In the genomic region with DNA sequence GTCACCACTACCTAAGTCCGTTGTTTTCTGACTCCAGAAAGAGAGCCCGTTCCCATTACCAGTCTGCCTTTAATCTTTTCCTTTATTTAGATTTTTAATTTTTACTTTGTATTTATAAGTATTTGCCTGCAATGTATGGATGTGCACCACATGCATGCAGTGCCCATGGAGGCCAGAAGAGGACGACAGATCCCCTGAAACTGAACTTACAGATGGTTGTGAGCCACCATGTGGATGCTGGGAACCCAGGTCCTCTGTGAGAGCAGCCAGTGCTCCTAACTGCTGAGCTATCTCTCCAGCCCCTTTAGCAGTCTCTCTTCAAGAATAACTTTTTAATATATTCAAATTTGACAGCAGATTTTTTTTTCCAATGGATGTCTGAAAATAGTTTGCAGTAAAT, we compare ENCODE assay signal across 28 mouse cellular contexts.
DNase-seq lines count a peak whose midpoint lies in the region; ATAC-seq and TF ChIP-seq lines count a peak whose summit lies in the region.
"Had no signal": no experiment of that assay in that cellular context is flagged by ENCODE, and none has a peak within 500 bp of the region (broad histone marks: within the 10 kb centered on the region; RNA-seq: fewer than 3 reads in every experiment).

No protein-coding gene starts in this region.

- H3K9ac ChIP-seq in heart, adult 2 months (ENCODE audit: low read depth, low read length), result no peak overlapping the region
- no peak overlapping the region for H3K9ac ChIP-seq in ES-E14 (ENCODE audit: insufficient read depth, low read depth, low read length, poor library complexity, severe bottlenecking)
- H3K9ac ChIP-seq in stomach, postnatal 0 days (ENCODE audit: low read length), result no peak overlapping the region
- H3K9ac ChIP-seq: embryonic facial prominence, embryonic 13.5 days; heart, embryonic 12.5 days; hindbrain, embryonic 15.5 days; liver, embryonic 14.5 days; lung, embryonic 14.5 days; midbrain, embryonic 15.5 days; neural tube, embryonic 12.5 days had no signal

- TF ChIP-seq POLR2A in heart, adult 2 months (IDR thresholded peaks at IDR 0.05; ENCODE audit: insufficient read depth, low read depth, low read length), result no peak

- no peak overlapping the region for H3K4me3 ChIP-seq in heart, adult 2 months
- no peak overlapping the region for H3K4me3 ChIP-seq in left cerebral cortex, adult 2 months
- H3K4me3 ChIP-seq in ES-E14 (ENCODE audit: insufficient read depth in 1 of 2, low read depth in 1 of 2, low read length in 2 of 2, poor library complexity in 1 of 2, severe bottlenecking in 1 of 2), result no peak overlapping the region
- no peak overlapping the region for H3K4me3 ChIP-seq in stomach, postnatal 0 days (ENCODE audit: low read depth, low read length)
- H3K4me3 ChIP-seq: embryonic facial prominence, embryonic 13.5 days; forebrain, embryonic 10.5 days; heart, embryonic 12.5 days; hindbrain, embryonic 15.5 days; midbrain, embryonic 15.5 days; neural tube, embryonic 12.5 days had no signal

- WGBS in heart, adult 2 months, result 94% methylated on average over 3 of the region's 3 CpGs
- WGBS in stomach, postnatal 0 days, result 90% methylated on average over 3 of the region's 3 CpGs

- in situ Hi-C loops in ES-E14 (cut with MboI; ENCODE audit: low sequenced_read_pairs in 2 of 2, unreplicated experiment in 2 of 2), result no loop called here

- TF ChIP-seq EP300 in heart, adult 2 months (IDR thresholded peaks at IDR 0.05; ENCODE audit: insufficient read depth, low read depth, low read length), result no peak
- TF ChIP-seq EP300 in stomach, postnatal 0 days (optimal IDR thresholded peaks at IDR 0.05), result no peak

- no peaks in the 10 kb centered on the region for H3K9me3 ChIP-seq in ES-E14 (ENCODE audit: control insufficient read depth, insufficient read depth, low read depth, low read length)
- no peaks in the 10 kb centered on the region for H3K9me3 ChIP-seq in stomach, postnatal 0 days (ENCODE audit: control insufficient read depth, low read length)
- H3K9me3 ChIP-seq: embryonic facial prominence, embryonic 13.5 days; forebrain, embryonic 10.5 days; hindbrain, embryonic 15.5 days; midbrain, embryonic 15.5 days had no signal

- H3K79me2 ChIP-seq in heart, adult 2 months (replicated peaks; ENCODE audit: control insufficient read depth, insufficient read depth, low read length), result no peaks in the 10 kb centered on the region

- TF ChIP-seq CTCF in heart, adult 2 months (IDR thresholded peaks at IDR 0.05), result peak; percentile 41
- TF ChIP-seq CTCF in left cerebral cortex, adult 2 months (IDR thresholded peaks at IDR 0.05), result peak; percentile 35
- peak; percentile 26 for TF ChIP-seq CTCF in stomach, postnatal 0 days (IDR thresholded peaks at IDR 0.05; ENCODE audit: low read depth)

- peaks cover 2% of the 10 kb centered on the region; the same call in 1 of the 2 replicates for H3K4me1 ChIP-seq in heart, adult 2 months (ENCODE audit: control insufficient read depth, insufficient read depth, low read length)
- H3K4me1 ChIP-seq in ES-E14 (ENCODE audit: control insufficient read depth in 2 of 2, insufficient read depth in 2 of 2, low read length in 2 of 2, poor library complexity in 1 of 2), result no peaks in the 10 kb centered on the region
- H3K4me1 ChIP-seq in stomach, postnatal 0 days (replicated peaks; ENCODE audit: control insufficient read depth, insufficient read depth), result no peaks in the 10 kb centered on the region
- H3K4me1 ChIP-seq: forebrain, embryonic 10.5 days; hindbrain, embryonic 15.5 days; midbrain, embryonic 15.5 days; neural tube, embryonic 12.5 days had no signal

- DNase-seq in heart, adult 2 months, result no peak
- no peak for DNase-seq in heart, adult 8-10 months (ENCODE audit: low spot score)
- no peak for DNase-seq in left cerebral cortex, adult 2 months (ENCODE audit: extremely low spot score in 1 of 2, low spot score in 2 of 2)
- DNase-seq in left cerebral cortex, adult 8-10 months (ENCODE audit: low spot score in 2 of 2), result no peak
- no peak for DNase-seq in ES-E14 (ENCODE audit: low read depth, low spot score)
- DNase-seq in stomach, postnatal 0 days (ENCODE audit: low spot score), result no peak
- DNase-seq in cerebellum, adult 11 months, result no peak
- DNase-seq: adrenal gland, adult 8-10 months; cerebellum, postnatal 10 days; gastrocnemius, postnatal 14 days; kidney, adult 9 months; kidney, postnatal 14 days; layer of hippocampus, postnatal 36 days; liver; lung, embryonic 14.5 days; lung, postnatal 14 days; right cerebral cortex, postnatal 4 days; thymus, adult 2 months; thymus, postnatal 36 days had no signal

- H3K27ac ChIP-seq in heart, adult 2 months, result no peak overlapping the region
- no peak overlapping the region for H3K27ac ChIP-seq in left cerebral cortex, adult 2 months
- no peak overlapping the region for H3K27ac ChIP-seq in ES-E14 (ENCODE audit: insufficient read depth, low read depth, low read length, poor library complexity, severe bottlenecking)
- no peak overlapping the region for H3K27ac ChIP-seq in stomach, postnatal 0 days (replicated peaks)
- H3K27ac ChIP-seq: embryonic facial prominence, embryonic 13.5 days; forebrain, embryonic 10.5 days; hindbrain, embryonic 15.5 days; liver, embryonic 14.5 days; midbrain, embryonic 15.5 days; neural tube, embryonic 12.5 days had no signal

- intact Hi-C loops in heart, adult 2 months (cut with DNase I), result no loop called here
- intact Hi-C loops in left cerebral cortex, adult 2 months (cut with DNase I), result no loop called here

- H3K27me3 ChIP-seq in heart, adult 2 months (ENCODE audit: control insufficient read depth, insufficient read depth, low read length), result no peaks in the 10 kb centered on the region
- no peaks in the 10 kb centered on the region for H3K27me3 ChIP-seq in stomach, postnatal 0 days (ENCODE audit: control insufficient read depth, insufficient read depth, low read length)
- H3K27me3 ChIP-seq: embryonic facial prominence, embryonic 13.5 days; heart, embryonic 12.5 days; hindbrain, embryonic 15.5 days; midbrain, embryonic 15.5 days; neural tube, embryonic 12.5 days had no signal

- H3K4me2 ChIP-seq in stomach, postnatal 0 days (replicated peaks; ENCODE audit: low read depth), result no peak overlapping the region
- H3K4me2 ChIP-seq: embryonic facial prominence, embryonic 13.5 days; heart, embryonic 12.5 days; hindbrain, embryonic 15.5 days; lung, embryonic 14.5 days; midbrain, embryonic 15.5 days; neural tube, embryonic 12.5 days had no signal

- no peak for ATAC-seq in stomach, postnatal 0 days (ENCODE audit: low FRiP score, low TSS enrichment)
- ATAC-seq: CD4-positive, CD25-positive, alpha-beta regulatory T cell, adult 4 months; forebrain, embryonic 16.5 days; midbrain, embryonic 15.5 days had no signal

- peaks cover 14% of the 10 kb centered on the region for H3K36me3 ChIP-seq in heart, adult 2 months (ENCODE audit: control insufficient read depth, insufficient read depth, low read length)
- H3K36me3 ChIP-seq in ES-E14 (ENCODE audit: control insufficient read depth, insufficient read depth, low read length, poor library complexity, severe bottlenecking), result no peaks in the 10 kb centered on the region
- H3K36me3 ChIP-seq in stomach, postnatal 0 days (ENCODE audit: control insufficient read depth, insufficient read depth, low read length), result no peaks in the 10 kb centered on the region
- H3K36me3 ChIP-seq: forebrain, embryonic 10.5 days had no signal

TF ChIP-seq in ES-E14, 5 proteins besides CTCF, POLR2A, EP300 and RAD21:
- 0 out of 2 replicates have a peak, but pooled peaks have one; percentile 10 for TF ChIP-seq ZC3H11A (IDR thresholded peaks at IDR 0.05; ENCODE audit: borderline replicate concordance, low read depth, low read length)
- no peak for TF ChIP-seq ZNF384 (IDR thresholded peaks at IDR 0.05; ENCODE audit: low read depth, low read length)
